Mouse (Mus musculus): Measurements from ENCODE around the gene Zcchc3. TPM values are rescaled to one million over a fixed set of nuclear protein-coding genes. Genes with fewer than 3 reads are reported as not detected.
A peak's percentile ranks its signal among the peaks of the same experiment; 100 is the strongest.
"Not testable (repeated sequence)": the region's sequence is repeated elsewhere in the genome, so short reads cannot be mapped to it uniquely, and the experiment has no call there.

Gene Zcchc3
- total RNA-seq (2021) = 10 to 100 TPM in 1 of 2 experiments, 1 to 10 TPM in 1; 9.8 to 10.8 TPM
- long read RNA-seq, experiment 1, transcript Zcchc3-201 (1 exons, 3,073 nt) = major isoform, 29 of 29 reads
- long read RNA-seq, experiment 1, partial matches to known transcripts = 0 of 29 reads
- long read RNA-seq, experiment 1, other reads (novel, unspliced or antisense) = 0 of 29 reads
- long read RNA-seq, experiment 2, transcript Zcchc3-201 (1 exons, 3,073 nt) = major isoform, 26 of 26 reads
- long read RNA-seq, experiment 2, partial matches to known transcripts = 0 of 26 reads
- long read RNA-seq, experiment 2, other reads (novel, unspliced or antisense) = 0 of 26 reads

DNA sequence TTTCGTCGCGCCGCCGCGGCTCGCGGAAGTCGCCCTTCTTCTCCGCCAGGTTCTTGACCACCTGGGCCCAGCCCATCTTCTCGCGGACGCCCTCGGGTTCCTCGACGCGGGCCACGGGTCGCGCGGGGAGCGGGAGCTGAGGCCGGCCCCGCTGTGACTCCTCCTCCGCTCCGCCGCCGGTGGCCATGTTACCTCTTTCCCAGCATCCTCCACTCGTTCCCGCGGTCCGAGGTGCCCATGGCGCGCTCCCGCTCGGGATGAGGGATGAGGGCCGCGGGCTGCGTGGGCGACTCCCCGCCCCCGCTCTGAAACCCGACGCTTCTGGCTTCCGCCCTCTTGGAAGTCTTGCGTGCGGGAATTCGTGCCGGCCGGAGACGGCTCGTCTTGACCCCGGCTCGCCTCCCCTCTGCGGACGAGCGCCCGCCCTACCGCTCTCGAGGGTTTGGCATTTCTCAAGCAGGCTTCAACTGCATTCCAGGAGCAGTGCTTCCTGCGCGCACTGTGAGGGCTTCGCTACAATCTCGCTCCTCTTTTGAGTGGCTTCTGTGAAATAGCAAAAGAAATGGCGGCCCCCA, at the start of gene Zcchc3:
Gene Zcchc3, minus strand, starts transcription at position 437 of the 575 bp plus-strand sequence.
- DNase-seq (ENCODE audit: low spot score in 2 of 2) = peak; percentile 85

DNA sequence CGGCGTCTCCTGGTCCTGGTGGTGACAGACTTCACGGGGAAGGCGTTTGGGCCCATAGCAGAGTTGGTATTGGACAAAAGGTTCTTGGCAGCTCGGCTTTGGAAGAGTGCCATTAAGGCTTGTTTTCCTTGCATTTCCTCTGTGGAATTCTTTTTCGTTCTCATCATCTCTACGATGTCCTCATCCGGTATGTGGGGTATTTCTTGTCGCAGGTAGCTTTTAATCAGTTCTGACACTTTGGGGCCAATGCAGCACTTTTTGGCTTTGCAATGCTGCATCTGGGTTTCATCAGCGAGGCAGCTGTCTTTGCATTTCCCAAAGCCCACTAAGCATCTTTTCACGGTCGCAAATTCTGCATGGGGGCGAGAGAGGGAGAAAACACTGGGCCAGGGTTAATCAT, 44.4 kb upstream of the Zcchc3 start:
- no peak for DNase-seq (ENCODE audit: low spot score in 2 of 2)

DNA sequence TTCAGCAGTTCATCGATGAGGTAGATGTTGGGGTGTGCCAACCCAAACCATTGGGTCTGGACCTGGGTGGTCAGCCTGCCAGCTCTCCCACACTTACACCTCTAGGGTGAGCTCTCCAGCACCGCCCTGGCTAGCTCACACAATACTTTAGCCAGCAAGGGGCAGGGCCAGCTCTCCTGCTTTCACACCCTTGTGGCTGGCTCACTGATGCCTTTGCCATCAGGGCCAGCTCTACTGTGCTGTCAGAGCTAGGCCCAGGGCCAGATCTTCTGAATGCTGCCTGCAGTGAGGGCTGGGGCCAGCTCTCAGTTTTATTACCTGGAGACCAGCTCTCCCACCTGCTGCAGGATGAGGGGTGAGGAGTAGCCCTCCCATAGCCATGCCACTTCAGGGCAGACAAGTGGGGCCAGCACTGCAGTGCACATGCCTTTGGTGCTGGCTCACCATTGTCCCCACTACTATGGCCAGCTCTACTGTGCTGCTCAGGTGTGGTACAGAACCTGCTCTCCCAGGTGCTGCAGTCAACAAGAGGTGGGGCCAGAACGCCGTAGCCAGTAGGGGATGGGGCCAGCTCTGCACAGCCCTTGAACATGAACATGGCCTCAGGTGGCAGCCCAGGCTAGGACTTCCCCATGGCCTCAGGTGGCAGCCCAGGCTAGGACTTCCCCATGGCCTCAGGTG, 37.4 kb upstream of the Zcchc3 start:
- DNase-seq (ENCODE audit: low spot score in 2 of 2) = no peak

- peak; percentile 71 to 73 for DNase-seq (ENCODE audit: low spot score in 2 of 2)
Observed at GRCm38 (mm10) chr2:152450241-152450640, 35.4 kb upstream of the Zcchc3 start.

- no peak for DNase-seq (ENCODE audit: low spot score in 2 of 2)
Observed at GRCm38 (mm10) chr2:152447461-152447860, 32.6 kb upstream of the Zcchc3 start.

DNA sequence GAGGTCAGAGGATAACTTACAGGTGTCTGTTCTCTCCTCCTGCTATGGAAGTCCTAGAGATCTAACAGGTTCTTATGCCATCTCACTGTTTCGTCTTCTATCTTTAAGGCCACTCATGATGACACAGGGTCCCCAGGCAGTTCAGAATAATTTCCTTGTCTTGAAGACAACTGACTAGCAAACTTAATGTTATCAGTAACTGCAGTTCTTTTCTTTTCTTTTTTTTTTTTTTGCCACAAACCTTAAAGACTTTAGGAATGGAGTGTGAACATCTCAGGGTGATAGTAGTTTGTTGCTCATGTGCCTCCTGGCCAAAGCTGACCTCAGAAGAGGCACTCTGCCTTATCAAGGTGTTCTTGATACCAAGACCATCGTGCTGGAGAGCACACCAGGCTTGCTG, 31.8 kb upstream of the Zcchc3 start:
- no peak for DNase-seq (ENCODE audit: low spot score in 2 of 2)

- peak in 1 of 2 experiments; percentile 42 for DNase-seq (ENCODE audit: low spot score in 2 of 2)
Observed at GRCm38 (mm10) chr2:152443281-152443680, 28.5 kb upstream of the Zcchc3 start.

- no peak for DNase-seq (ENCODE audit: low spot score in 2 of 2)
Observed at GRCm38 (mm10) chr2:152442322-152442721, 27.5 kb upstream of the Zcchc3 start.

DNA sequence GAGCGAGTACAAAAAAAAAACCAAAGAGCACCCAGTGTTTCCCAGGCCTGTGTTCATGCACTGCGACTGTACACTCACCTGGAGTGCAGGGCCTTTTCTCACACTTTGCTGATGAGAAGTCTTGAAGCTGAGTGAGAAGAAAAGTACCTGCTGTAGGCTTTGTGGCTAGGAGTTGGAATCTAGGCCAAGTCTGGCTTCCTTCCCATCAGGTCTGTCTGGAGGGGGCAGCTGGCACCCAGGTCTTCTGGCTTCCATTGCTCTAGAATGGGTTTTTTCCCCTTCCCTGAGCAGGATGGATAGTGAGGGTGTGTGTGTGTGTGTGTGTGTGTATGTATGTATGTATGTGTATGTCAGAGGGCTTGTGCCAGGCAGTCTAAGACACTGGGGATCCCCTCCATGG, 25.0 kb upstream of the Zcchc3 start:
- DNase-seq (ENCODE audit: low spot score in 2 of 2) = no peak

DNA sequence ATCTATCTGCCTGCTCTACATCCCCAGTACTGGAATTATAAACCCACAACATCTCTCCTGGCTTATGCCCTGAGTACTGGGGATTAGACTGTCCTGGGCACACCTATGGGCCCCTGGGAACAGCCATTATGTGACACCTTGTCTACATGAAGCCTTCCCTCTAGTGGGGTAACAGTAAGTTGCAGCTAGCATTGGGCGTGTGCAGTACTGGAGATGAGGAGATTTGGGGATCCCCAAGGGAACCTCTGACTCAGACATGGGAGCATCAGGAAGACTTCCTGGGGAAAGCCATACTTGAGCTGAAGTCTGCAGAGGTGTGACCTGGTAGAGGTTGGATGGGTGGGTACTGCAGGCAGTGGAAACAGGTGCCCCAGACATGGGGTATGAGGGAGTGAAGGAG, 24.1 kb upstream of the Zcchc3 start:
- DNase-seq (ENCODE audit: low spot score in 2 of 2) = no peak

DNA sequence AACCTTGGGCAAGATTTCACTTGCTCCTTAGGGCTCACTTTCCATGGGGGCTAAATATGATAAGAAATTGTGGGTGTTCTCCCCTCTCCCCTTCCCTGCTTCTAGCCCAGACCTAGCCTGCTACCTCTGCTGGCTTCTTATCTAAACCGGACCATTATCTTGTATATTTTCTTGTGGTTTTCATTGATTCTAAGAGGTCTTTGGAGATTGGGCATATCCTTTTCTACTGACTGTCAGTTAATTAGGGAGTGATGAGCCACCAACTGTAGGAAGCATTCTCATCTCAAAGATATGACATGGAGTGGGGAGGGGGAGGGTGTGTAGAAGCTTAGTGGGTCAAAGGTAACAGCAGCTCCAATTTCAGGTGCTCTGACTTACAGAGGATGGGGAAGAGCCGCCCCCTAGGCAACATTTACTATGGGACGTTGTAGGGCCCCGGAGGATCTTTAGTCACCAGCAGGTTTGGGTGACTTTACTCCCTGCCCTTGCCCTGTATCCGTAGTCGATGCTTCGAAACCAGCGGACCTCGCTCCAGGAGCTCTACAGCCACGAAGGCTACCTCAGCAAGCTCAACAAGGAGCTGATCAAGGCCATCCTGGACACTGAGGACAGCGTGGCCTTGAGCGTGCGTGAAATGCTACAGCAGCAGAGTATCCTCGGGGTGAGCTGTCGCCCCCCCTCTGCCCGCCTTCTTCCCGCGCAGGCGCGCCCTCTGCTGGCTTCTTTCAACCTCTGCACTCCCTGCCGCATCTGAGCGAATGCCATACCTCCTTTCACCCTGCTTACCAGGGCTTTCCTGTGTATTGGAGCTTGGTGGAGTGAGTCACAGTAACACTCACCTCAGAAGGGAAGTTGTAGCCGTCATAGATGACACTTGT, 22.4 kb upstream of the Zcchc3 start:
- DNase-seq (ENCODE audit: low spot score in 2 of 2) = peak; percentile 83 to 87

DNA sequence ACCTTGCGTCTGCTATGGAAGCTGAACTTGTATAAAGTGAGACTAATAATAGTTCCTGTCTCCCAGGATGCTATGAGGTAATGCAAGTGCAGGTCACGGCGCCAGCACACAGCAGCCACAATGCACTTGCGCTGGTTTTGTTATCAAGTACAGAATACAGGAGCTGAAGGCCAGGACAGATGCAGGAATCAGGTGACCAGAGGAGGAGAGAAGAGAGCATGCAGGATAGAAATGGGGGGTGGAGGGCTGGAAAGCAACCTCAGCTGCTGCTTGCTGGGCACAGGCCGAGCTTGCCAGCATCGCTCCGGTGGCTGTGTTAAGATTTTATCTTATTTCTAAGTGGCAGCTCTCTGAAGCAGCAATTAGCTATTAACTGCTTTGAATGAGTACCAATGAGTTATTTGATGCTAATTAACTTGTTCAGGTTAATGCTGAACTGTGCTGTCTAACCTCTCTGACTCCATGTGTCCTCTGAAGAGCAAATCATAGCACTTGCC, 21.6 kb upstream of the Zcchc3 start:
- no peak for DNase-seq (ENCODE audit: low spot score in 2 of 2)

- DNase-seq (ENCODE audit: low spot score in 2 of 2) = not testable (repeated sequence)
Observed at GRCm38 (mm10) chr2:152428481-152428880, 13.7 kb upstream of the Zcchc3 start.

GRCm38 (mm10) chr2:152427493-152427892, 12.7 kb upstream of the Zcchc3 start:
- peak in 1 of 2 experiments; percentile 32 for DNase-seq (ENCODE audit: low spot score in 2 of 2)

DNA sequence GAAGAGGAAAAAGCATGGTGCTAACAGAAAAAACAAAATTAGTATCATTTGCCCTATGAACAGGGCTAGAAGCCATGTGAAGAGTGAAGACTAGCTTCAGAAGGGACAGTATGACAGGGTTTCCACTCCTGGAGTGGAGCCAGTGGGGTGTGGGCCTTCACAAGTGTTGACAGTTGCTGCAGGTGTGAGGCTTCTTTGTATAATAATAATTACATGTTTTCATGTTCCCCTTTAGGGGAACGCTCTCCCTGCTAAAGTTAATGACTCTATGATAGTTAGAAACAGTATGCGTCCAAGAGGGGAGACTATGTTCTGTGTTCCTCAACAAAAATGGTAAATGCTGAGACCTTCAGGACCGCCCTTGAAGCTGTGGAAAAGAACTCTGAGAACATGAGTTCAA, 959 bp upstream of the Zcchc3 start:
- DNase-seq (ENCODE audit: low spot score in 2 of 2) = no peak

- no peak for DNase-seq (ENCODE audit: low spot score in 2 of 2)
Observed at GRCm38 (mm10) chr2:152415287-152415686, 460 bp upstream of the Zcchc3 start, which contains the start of gene 6820408C15Rik. TSS of gene 6820408C15Rik (plus strand) at chr2:152415587.

- peak in 1 of 2 experiments; percentile 61 for DNase-seq (ENCODE audit: low spot score in 2 of 2)
Observed at GRCm38 (mm10) chr2:152413765-152414584, 852 bp downstream of the Zcchc3 start.

DNA sequence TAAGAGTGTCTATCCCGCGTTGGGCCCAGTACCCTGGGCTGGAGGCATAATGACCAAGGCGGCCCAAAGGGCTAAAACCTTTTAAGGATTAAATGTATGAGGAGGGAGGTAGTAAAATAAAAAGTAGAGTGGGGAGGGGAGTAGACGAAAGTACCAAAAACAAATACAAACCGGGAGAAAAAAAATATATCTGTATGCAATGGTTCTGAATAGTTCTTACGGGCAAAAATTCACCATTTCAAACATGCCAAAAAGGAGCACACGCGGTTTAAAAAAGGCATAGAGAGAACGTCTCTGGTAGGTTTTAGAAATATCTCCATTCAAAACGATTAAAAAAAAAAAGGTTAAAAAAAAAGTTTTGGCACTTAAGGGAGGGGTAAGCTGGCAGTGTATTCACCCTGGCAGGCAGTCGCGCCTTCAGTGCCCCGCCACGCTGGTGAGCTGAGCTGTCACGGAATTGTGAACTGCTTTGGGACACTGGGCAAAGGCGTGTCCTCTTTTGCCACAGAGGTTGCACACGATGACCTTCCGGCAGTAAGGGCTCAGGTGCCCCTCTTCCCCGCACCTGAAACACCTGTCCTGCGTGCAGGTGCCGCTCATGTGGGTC, 1.6 kb downstream of the Zcchc3 start:
- no peak for DNase-seq (ENCODE audit: low spot score in 2 of 2)

DNA sequence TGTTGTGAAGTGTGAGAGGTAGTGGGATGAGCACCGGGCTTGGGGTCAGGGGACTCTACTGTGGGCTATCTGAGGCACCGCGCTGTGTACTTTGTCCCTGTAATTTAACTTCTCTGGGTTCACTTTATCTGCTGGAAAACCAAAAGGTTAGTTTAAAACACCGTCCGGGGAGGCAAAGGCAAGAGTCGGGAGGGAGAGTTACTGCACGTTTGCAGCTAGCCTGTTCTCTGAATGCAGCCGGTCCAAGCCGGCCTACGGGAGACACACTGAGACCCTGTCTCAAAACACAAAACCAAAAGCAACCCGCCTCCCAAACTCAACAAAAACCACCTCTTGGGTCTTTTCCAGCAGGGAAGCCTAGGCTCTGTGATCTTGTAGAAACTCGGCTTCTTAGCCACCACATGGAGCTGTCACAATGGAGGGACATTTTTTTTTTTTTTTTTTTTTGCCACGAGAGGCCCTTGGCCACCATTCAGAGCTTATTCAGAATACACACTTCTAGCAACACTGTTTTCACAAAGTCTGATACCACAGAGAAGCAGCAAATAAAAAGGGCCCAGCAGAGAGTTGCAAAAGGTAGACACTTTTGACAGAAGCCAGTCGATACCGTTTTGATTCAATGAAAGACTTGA, 2.2 kb downstream of the Zcchc3 start:
- DNase-seq (ENCODE audit: low spot score in 2 of 2) = no peak
